Mouse (Mus musculus) testis, postnatal 14 days (tissue): ENCODE data around the gene Kcnk15.

Source experiments
- DNase-seq: peaks from one replicate; pipeline ENCODE4 v3.0.0; 2021; ENCODE audit warnings: low spot score

The Kcnk15 gene

GRCm38 (mm10) chr2:163853461-163853901, at the start of gene Kcnk15:
TSS of gene Kcnk15 (plus strand) at chr2:163853651.
- no peak for DNase-seq

- no peak for DNase-seq
Observed at GRCm38 (mm10) chr2:163803838-163804237, 49.6 kb upstream of the Kcnk15 start.

- DNase-seq = no peak
Observed at GRCm38 (mm10) chr2:163809166-163809565, 44.3 kb upstream of the Kcnk15 start.

GRCm38 (mm10) chr2:163809704-163810103, 43.7 kb upstream of the Kcnk15 start:
- DNase-seq = no peak

GRCm38 (mm10) chr2:163813077-163813476, 40.4 kb upstream of the Kcnk15 start:
- no peak for DNase-seq

- no peak for DNase-seq
Observed at GRCm38 (mm10) chr2:163814739-163815465, 38.5 kb upstream of the Kcnk15 start.

GRCm38 (mm10) chr2:163820607-163821006, 32.8 kb upstream of the Kcnk15 start, which contains the start of gene Ccn5:
TSS of gene Ccn5 (plus strand) at chr2:163820861.
- DNase-seq = peak; percentile 51

GRCm38 (mm10) chr2:163823248-163823647, 30.2 kb upstream of the Kcnk15 start:
- DNase-seq = no peak

- DNase-seq = no peak
Observed at GRCm38 (mm10) chr2:163823771-163824170, 29.7 kb upstream of the Kcnk15 start.

- DNase-seq = no peak
Observed at GRCm38 (mm10) chr2:163825861-163826260, 27.6 kb upstream of the Kcnk15 start.

- DNase-seq = no peak
Observed at GRCm38 (mm10) chr2:163826494-163826893, 27.0 kb upstream of the Kcnk15 start.

- DNase-seq = no peak
Observed at GRCm38 (mm10) chr2:163831163-163831562, 22.3 kb upstream of the Kcnk15 start.

- peak; percentile 83 for DNase-seq
Observed at GRCm38 (mm10) chr2:163838043-163838442, 15.4 kb upstream of the Kcnk15 start.

GRCm38 (mm10) chr2:163839519-163839918, 13.9 kb upstream of the Kcnk15 start:
- DNase-seq = peak; percentile 68

- DNase-seq = no peak
Observed at GRCm38 (mm10) chr2:163842043-163842442, 11.4 kb upstream of the Kcnk15 start.

- DNase-seq = no peak
Observed at GRCm38 (mm10) chr2:163857233-163857632, 3.8 kb downstream of the Kcnk15 start.

GRCm38 (mm10) chr2:163858254-163858947, 5.0 kb downstream of the Kcnk15 start:
- DNase-seq = peak; percentile 40

- no peak for DNase-seq
Observed at GRCm38 (mm10) chr2:163865311-163865710, 11.9 kb downstream of the Kcnk15 start.

- no peak for DNase-seq
Observed at GRCm38 (mm10) chr2:163866061-163866460, 12.6 kb downstream of the Kcnk15 start.

GRCm38 (mm10) chr2:163869783-163870182, 16.3 kb downstream of the Kcnk15 start:
- no peak for DNase-seq

- no peak for DNase-seq
Observed at GRCm38 (mm10) chr2:163871266-163871665, 17.8 kb downstream of the Kcnk15 start.

GRCm38 (mm10) chr2:163871906-163872305, 18.5 kb downstream of the Kcnk15 start:
- DNase-seq = peak; percentile 63

- DNase-seq = no peak
Observed at GRCm38 (mm10) chr2:163874877-163875276, 21.4 kb downstream of the Kcnk15 start.
